Mouse (Mus musculus): Measurements from ENCODE around the gene Tubb1.

DNA sequence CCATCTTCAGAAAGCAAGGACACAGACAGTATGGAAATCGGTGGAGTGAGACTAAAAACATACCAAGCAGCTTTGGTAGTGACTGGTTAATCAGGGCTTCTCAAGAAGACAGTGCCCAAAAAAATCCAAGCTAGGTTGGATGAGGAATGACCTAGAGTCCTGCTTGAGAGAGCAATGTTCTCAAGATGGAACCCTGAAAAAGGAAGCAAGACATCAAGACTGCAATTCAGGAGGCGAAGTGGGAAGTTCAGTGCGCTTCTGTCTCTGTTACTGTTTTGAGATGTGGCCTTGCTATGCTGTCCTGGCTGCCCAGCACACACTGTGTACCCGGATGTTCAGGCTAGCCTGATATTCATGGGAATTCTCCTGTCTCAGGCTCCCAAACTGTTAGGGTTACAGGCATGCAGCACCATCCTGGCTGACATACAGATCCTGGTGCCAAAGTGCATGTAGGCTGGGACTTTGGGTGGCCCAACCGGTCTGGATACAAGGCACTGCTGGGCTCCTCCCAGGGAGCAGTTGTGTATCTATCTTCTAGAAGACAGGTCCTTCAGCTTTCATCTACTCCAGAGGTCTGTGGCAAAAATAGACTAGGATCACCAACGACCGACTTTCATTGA is 20.4 kb downstream of the Tubb1 start:
- no peak for TF ChIP-seq CTCF (IDR thresholded peaks at IDR 0.05; ENCODE audit: insufficient read depth, low read depth, low read length)
- no peak for TF ChIP-seq POLR2A (IDR thresholded peaks at IDR 0.05; ENCODE audit: insufficient read depth, low read depth, low read length)
